20 mouse cellular contexts compared by ENCODE assay signal in the genomic region with DNA sequence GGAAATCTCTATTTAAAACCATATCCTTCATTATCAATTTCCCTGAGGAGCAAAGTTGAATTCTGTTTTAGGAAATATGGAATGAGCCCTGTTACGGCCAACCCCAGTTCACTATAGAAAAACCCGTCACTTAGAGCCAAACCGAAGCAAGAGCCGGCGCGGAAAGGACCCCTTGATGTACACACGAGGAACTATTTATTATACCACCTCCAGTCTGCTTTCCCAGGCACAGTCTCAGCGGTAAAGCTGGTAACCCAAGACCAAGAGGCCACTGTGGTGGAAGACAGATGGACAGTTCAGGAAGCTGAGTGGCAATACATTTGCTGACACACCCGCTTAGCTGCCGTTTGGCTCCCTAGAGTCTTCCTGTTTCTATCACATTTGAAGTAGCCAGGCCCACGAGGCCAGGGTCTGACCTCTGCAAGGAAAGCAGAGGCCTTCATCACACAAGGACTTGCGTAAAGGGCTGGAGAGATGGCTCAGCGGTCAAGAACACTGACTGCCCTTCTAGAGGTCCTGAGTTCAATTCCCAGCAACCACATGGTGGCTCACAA. TPM values are rescaled to one million over a fixed set of nuclear protein-coding genes. Genes with fewer than 3 reads are reported as not detected.
DNase-seq lines count a peak whose midpoint lies in the region; ATAC-seq lines count a peak whose summit lies in the region.
"Had no signal": no experiment of that assay in that cellular context is flagged by ENCODE, and none has a peak within 500 bp of the region (broad histone marks: within the 10 kb centered on the region; RNA-seq: fewer than 3 reads in every experiment).

No protein-coding gene starts in this region.

- no peaks in the 10 kb centered on the region for H3K27me3 ChIP-seq in intestine, embryonic 15.5 days (replicated peaks)
- H3K27me3 ChIP-seq in embryonic facial prominence, embryonic 10.5 days (replicated peaks; ENCODE audit: low read depth, poor library complexity, severe bottlenecking): no peaks in the 10 kb centered on the region
- H3K27me3 ChIP-seq: liver, embryonic 13.5 days; lung, embryonic 15.5 days; midbrain, embryonic 13.5 days; neural tube, embryonic 15.5 days had no signal

- no peaks in the 10 kb centered on the region for H3K4me1 ChIP-seq in intestine, embryonic 15.5 days (replicated peaks)
- peaks cover 8% of the 10 kb centered on the region for H3K4me1 ChIP-seq in embryonic facial prominence, embryonic 10.5 days
- H3K4me1 ChIP-seq: heart, embryonic 10.5 days; liver, embryonic 13.5 days; lung, embryonic 15.5 days; midbrain, embryonic 13.5 days; neural tube, embryonic 15.5 days had no signal

- WGBS in intestine, embryonic 15.5 days: 64% methylated on average over 13 of the region's 13 CpGs
- WGBS in embryonic facial prominence, embryonic 10.5 days: 83% methylated on average over 13 of the region's 13 CpGs

- DNase-seq in adrenal gland, adult 2 months: peak; percentile 38
- no peak for DNase-seq in adrenal gland, postnatal 10 days
- DNase-seq in adrenal gland, postnatal 14 days: peak; percentile 27
- peak; percentile 26 to 42 for DNase-seq in kidney, adult 8-10 months
- DNase-seq in kidney, postnatal 4 days: peak; percentile 15 to 35
- DNase-seq in Muller cell, postnatal 12 days (ENCODE audit: inconsistent ontology term): no peak
- DNase-seq in embryonic facial prominence, embryonic 10.5 days (ENCODE audit: low spot score): no peak
- DNase-seq: cerebellum, adult 11 months; cerebellum, postnatal 14 days; heart, postnatal 14 days; left cerebral cortex, postnatal 4 days; liver, embryonic 13.5 days had no signal

- H3K36me3 ChIP-seq in intestine, embryonic 15.5 days: no peaks in the 10 kb centered on the region
- H3K36me3 ChIP-seq in embryonic facial prominence, embryonic 10.5 days (replicated peaks): no peaks in the 10 kb centered on the region
- H3K36me3 ChIP-seq: heart, embryonic 10.5 days; liver, embryonic 13.5 days; lung, embryonic 15.5 days; midbrain, embryonic 13.5 days; neural tube, embryonic 15.5 days had no signal

- ATAC-seq in intestine, embryonic 15.5 days: no peak
- ATAC-seq: hindbrain, postnatal 0 days; midbrain, embryonic 13.5 days had no signal

- no peak overlapping the region for H3K4me2 ChIP-seq in intestine, embryonic 15.5 days (replicated peaks)
- H3K4me2 ChIP-seq: liver, embryonic 13.5 days; lung, embryonic 15.5 days; midbrain, embryonic 13.5 days; neural tube, embryonic 15.5 days had no signal

- H3K9me3 ChIP-seq in intestine, embryonic 15.5 days: no peaks in the 10 kb centered on the region
- no peaks in the 10 kb centered on the region for H3K9me3 ChIP-seq in embryonic facial prominence, embryonic 10.5 days
- H3K9me3 ChIP-seq: heart, embryonic 10.5 days; liver, embryonic 13.5 days; lung, embryonic 15.5 days; midbrain, embryonic 13.5 days; neural tube, embryonic 15.5 days had no signal

- H3K9ac ChIP-seq in intestine, embryonic 15.5 days: no peak overlapping the region
- H3K9ac ChIP-seq: liver, embryonic 13.5 days; lung, embryonic 15.5 days; midbrain, embryonic 13.5 days; neural tube, embryonic 15.5 days had no signal

- no peak overlapping the region for H3K4me3 ChIP-seq in intestine, embryonic 15.5 days (replicated peaks)
- no peak overlapping the region for H3K4me3 ChIP-seq in embryonic facial prominence, embryonic 10.5 days
- H3K4me3 ChIP-seq: heart, embryonic 10.5 days; liver, embryonic 13.5 days; lung, embryonic 15.5 days; midbrain, embryonic 13.5 days; myocyte; neural tube, embryonic 15.5 days had no signal

- H3K27ac ChIP-seq in intestine, embryonic 15.5 days: no peak overlapping the region
- H3K27ac ChIP-seq in embryonic facial prominence, embryonic 10.5 days (replicated peaks): no peak overlapping the region
- H3K27ac ChIP-seq: heart, embryonic 10.5 days; hindbrain, postnatal 0 days; liver, embryonic 13.5 days; lung, embryonic 15.5 days; macrophage; midbrain, embryonic 13.5 days; neural tube, embryonic 15.5 days had no signal

RNA-seq across cellular contexts. Expression of a gene that starts 21.6 kb away (rescaled TPM):
- total RNA-seq in adrenal gland, adult 2 months (2021): 1 to 10 TPM; 1.4 to 2.0 TPM
- 2.6 and 4.1 TPM in 2 replicates for polyA plus RNA-seq in adrenal gland, adult 2 months (2012; rRNA removed)
- total RNA-seq in adrenal gland, postnatal 10 days (2021): 1 to 10 TPM; 1.6 to 2.3 TPM
- 1.6 and 1.7 TPM in 2 replicates for total RNA-seq in adrenal gland, postnatal 14 days (2021)
- polyA plus RNA-seq in intestine, embryonic 15.5 days (2015; fragmentation: Nextera tagmentation; extraction: Ambion mirVana): 0.16 and 0.62 TPM in 2 replicates
- 0.10 TPM in 1 of 2 replicates, not detected in the other for polyA plus RNA-seq in embryonic facial prominence, embryonic 10.5 days (2016; fragmentation: Nextera tagmentation; extraction: Ambion mirVana)
- polyA plus RNA-seq: myocyte had no signal

Comparison
In these comparisons a context has a peak if more than half of its experiments do, and no peak if none do; other contexts are left out.
1. DNase-seq: peak in adrenal gland, adult 2 months (single experiment), adrenal gland, postnatal 14 days (single experiment), kidney, adult 8-10 months (2 of 2) and kidney, postnatal 4 days (2 of 2); none in adrenal gland, postnatal 10 days (single experiment), Muller cell, postnatal 12 days (single experiment) and embryonic facial prominence, embryonic 10.5 days (single experiment).